Mouse (Mus musculus) embryonic fibroblast, embryonic 13.5 days (primary cell): ENCODE results near the gene Astl.

Experiments used
- CTCF ChIP-seq: IDR thresholded peaks from 2 replicates; pipeline ENCODE4 v1.5.1; 2011; ENCODE audit warnings: mild to moderate bottlenecking, control low read depth, low read length, moderate library complexity, borderline replicate concordance; ENCODE audit not compliant: insufficient read depth
- POLR2A ChIP-seq: IDR thresholded peaks from 2 replicates; pipeline ENCODE4 v1.6.1; 2011; ENCODE audit warnings: low read depth, mild to moderate bottlenecking, control low read depth, low read length, moderate library complexity

DNA sequence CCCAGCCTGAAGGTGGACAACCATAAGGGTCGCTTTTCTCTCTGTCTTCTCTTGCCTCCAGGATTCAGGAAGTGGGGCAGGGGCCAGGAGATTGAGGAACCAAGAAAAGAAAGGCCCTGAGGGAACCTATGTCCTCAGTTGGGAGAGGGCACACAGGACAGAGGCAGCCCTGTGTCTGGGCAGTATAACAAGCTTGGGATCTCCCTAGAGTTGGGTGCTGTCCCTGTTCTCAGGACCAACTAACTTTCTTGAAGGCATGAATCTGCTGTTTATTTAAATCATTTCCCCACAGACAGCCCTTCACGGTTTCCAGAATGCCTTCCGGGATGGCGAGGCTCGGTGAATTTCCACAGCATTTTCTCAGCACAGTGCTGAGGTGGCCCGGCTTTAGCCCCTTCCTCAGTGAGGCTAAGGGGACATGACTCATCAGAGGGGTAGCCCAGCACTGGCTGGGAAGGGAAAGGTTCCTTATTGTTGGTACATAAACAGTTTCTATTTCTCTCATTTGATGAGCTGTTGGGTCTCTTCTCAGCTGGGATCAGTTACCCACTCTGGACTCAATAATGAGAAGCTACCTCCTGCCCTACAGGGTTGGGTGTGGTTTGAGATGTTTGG is 15.7 kb upstream of the Astl start:
- TF ChIP-seq POLR2A (no peak), CTCF (no peak)
